Mouse (Mus musculus) WW6 (cell line): ENCODE data around the gene Olfr1434.
"Not testable (repeated sequence)": the region's sequence is repeated elsewhere in the genome, so short reads cannot be mapped to it uniquely, and the experiment has no call there.

Experiments used
- DNase-seq: peaks from one replicate; pipeline ENCODE4 v3.0.0-alpha.2; 2013; ENCODE audit warnings: low read depth, low spot score

The Olfr1434 gene

GRCm38 (mm10) chr19:12279554-12279953 is at the start of gene Olfr1434:
Olfr1434 (plus strand) TSS chr19:12279854.
- no peak for DNase-seq

DNA sequence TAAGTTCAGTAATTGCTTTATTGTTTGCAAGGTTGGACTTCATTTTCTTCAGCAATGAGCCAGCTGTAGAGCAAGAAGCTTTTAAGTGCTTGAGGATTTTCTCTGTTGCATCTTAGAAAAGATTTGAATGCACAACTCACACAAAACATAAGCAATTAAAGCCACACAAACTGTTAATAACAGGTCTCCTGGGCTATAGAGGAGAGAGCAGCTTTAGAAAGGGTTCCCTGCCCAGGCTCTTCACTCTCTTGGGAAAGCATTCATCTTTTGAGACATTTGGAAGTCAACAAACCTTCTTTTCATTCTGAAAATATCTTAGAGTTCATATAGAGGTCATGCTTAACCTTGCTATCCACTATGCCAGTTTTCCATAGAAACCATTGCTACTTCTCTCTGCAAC is 47.2 kb upstream of the Olfr1434 start, which contains the start of gene Olfr1432:
Olfr1432 (minus strand) TSS at position 101 of the 400 bp plus-strand sequence.
- DNase-seq: not testable (repeated sequence)

- DNase-seq: no peak
These were observed 38.1 kb upstream of the Olfr1434 start, which contains the start of gene Olfr262 for GRCm38 (mm10) chr19:12241559-12241958. Olfr262 (minus strand) TSS chr19:12241659.

DNA sequence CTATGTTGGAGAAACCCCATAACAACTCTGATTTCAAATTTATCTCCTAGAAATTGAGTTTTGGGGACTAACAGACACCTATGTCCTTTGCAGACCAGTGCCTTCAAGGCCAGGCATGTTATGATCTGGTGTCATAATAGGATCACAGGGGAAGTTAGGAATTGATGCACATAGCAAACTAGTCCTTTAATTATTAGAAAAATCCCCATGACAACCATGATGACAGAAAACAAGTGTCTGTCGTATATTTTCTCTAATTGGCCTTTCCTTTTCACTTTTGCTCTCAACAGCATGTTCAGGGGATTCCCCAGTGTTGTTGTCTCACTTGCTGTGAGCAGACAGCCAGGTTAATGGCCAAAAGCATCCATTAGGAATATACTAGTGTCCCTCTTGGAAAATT is 18.9 kb upstream of the Olfr1434 start, which contains the start of gene Olfr235:
Olfr235 (plus strand) TSS at position 301 of the 400 bp plus-strand sequence.
- DNase-seq: no peak

- DNase-seq: no peak
These were observed 13.3 kb downstream of the Olfr1434 start for GRCm38 (mm10) chr19:12292979-12293378.

DNA sequence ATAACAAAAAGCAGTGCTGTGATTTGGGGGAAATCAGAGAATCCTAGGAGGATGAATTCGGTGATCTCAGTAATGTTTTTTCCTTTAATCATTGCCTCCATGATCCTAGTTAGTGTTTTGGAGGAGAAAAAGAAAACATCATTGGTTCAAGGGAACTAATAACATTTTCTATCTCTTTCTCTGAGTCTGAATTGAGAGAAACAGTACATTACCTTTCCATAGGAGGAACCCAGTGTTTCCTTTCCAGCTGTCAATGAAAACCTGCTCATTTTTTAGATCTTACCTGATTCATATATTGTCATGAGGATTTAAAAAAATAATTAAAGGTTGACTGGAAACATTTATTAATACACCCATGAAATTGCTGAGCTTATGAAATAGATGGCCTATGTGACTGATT is 19.4 kb downstream of the Olfr1434 start, which contains the start of gene Olfr1436:
Olfr1436 (minus strand) TSS at position 101 of the 400 bp plus-strand sequence.
- not testable (repeated sequence) for DNase-seq

DNA sequence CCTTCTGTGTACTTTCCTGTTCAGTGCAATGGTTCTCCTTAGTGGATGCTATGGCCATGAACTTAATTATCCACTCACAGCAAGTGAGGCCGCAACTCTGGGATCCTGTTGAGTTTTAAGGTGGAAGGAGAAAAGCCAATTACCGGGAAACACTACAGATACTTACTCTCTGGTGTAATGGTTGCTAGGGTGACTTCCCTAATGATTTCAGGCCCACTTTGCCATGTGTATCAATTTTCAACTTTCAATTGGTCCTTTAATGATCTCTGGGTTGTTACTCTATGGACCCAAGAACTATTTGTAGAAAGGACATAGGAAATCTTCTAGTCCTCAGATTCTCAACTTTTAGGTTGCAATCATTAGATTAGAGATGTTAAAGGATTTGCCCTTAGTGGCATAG is 45.3 kb downstream of the Olfr1434 start, which contains the start of gene Olfr1437:
Olfr1437 (minus strand) TSS at position 101 of the 400 bp plus-strand sequence.
- DNase-seq: no peak
